Mouse (Mus musculus): ENCODE data around the gene Nxph4.

DNA sequence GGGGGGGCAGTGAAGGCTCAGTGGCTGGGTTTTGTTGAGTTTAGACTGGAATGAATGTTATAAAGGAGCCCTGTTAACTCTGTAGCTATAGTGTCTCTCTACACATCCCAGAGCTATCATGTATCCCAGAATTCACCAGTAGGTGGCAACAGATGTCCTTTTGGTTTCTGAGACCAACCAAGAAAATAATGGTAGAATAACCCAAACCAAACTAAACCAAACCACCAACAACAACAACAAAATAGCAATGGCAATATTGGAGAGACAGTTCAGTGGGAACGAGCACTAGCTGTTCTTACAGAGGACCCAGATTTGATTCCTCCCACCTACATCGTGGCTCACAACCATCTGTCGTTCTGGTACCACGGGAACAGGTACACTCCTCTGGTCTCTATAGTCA is 55.2 kb downstream of the Nxph4 start:
- TF ChIP-seq CTCF (conservative IDR thresholded peaks at IDR 0.05 in 1 of 2, IDR thresholded peaks at IDR 0.05 in 1 of 2; ENCODE audit: low read depth in 2 of 2, low read length in 2 of 2), result peak; percentile 18 to 69; a peak in 3 of 4 replicates
- no peak for TF ChIP-seq CHD2 (IDR thresholded peaks at IDR 0.05; ENCODE audit: low read length)
- TF ChIP-seq ELF1 (IDR thresholded peaks at IDR 0.05; ENCODE audit: low read depth, low read length), result no peak
- TF ChIP-seq TBP (conservative IDR thresholded peaks at IDR 0.05; ENCODE audit: low read depth, low read length), result no peak
- no peak for TF ChIP-seq RCOR1 (conservative IDR thresholded peaks at IDR 0.05; ENCODE audit: low read depth, low read length)
- no peak for TF ChIP-seq UBTF (IDR thresholded peaks at IDR 0.05; ENCODE audit: low read depth, low read length)
- TF ChIP-seq POLR2A (IDR thresholded peaks at IDR 0.05; ENCODE audit: low read depth, low read length), result no peak
